Mouse (Mus musculus): Measurements from ENCODE around the gene Casp3. TPM values are rescaled to one million over a fixed set of nuclear protein-coding genes. Genes with fewer than 3 reads are reported as not detected.
A peak's percentile ranks its signal among the peaks of the same experiment; 100 is the strongest.

The Casp3 gene
- polyA plus RNA-seq, 1 experiment, result 26.1 TPM

- TF ChIP-seq CTCF (IDR thresholded peaks at IDR 0.05; ENCODE audit: control insufficient read depth, insufficient read depth, low read length), result peak; percentile 76
- TF ChIP-seq POLR2A (IDR thresholded peaks at IDR 0.05; ENCODE audit: borderline replicate concordance, control insufficient read depth, low read depth, low read length), result no peak
- no peak overlapping the region for H3K4me3 ChIP-seq (replicated peaks; ENCODE audit: control insufficient read depth, low read depth, low read length)
- H3K4me1 ChIP-seq (ENCODE audit: control insufficient read depth, insufficient read depth, low read length), result no peaks in the 10 kb centered on the region
- H3K27ac ChIP-seq (ENCODE audit: control insufficient read depth, insufficient read depth, low read depth, low read length, poor library complexity), result no peak overlapping the region
- 0% methylated on average over 2 of the region's 2 CpGs for WGBS
Observed at GRCm38 (mm10) chr8:46671496-46671895, 54.4 kb downstream of the Casp3 start.

GRCm38 (mm10) chr8:46680671-46681365, 63.7 kb downstream of the Casp3 start:
- no peak overlapping the region for H3K27ac ChIP-seq (ENCODE audit: control insufficient read depth, insufficient read depth, low read depth, low read length, poor library complexity)
- H3K4me3 ChIP-seq (replicated peaks; ENCODE audit: control insufficient read depth, low read depth, low read length), result no peak overlapping the region
- no peaks in the 10 kb centered on the region for H3K4me1 ChIP-seq (ENCODE audit: control insufficient read depth, insufficient read depth, low read length)
- TF ChIP-seq CTCF (IDR thresholded peaks at IDR 0.05; ENCODE audit: control insufficient read depth, insufficient read depth, low read length), result no peak
- TF ChIP-seq POLR2A (IDR thresholded peaks at IDR 0.05; ENCODE audit: borderline replicate concordance, control insufficient read depth, low read depth, low read length), result no peak
- WGBS, result 48% methylated on average over 5 of the region's 5 CpGs

GRCm38 (mm10) chr8:46686664-46687336, 69.7 kb downstream of the Casp3 start:
- Histone ChIP-seq H3K27ac (ENCODE audit: control insufficient read depth, insufficient read depth, low read depth, low read length, poor library complexity) (peak overlapping the region; percentile 25), H3K4me3 (replicated peaks; ENCODE audit: control insufficient read depth, low read depth, low read length) (peak overlapping the region; percentile 66), H3K4me1 (ENCODE audit: control insufficient read depth, insufficient read depth, low read length) (no peaks in the 10 kb centered on the region; the same call in 1 of the 2 replicates)
- TF ChIP-seq POLR2A (IDR thresholded peaks at IDR 0.05; ENCODE audit: borderline replicate concordance, control insufficient read depth, low read depth, low read length) (no peak), CTCF (IDR thresholded peaks at IDR 0.05; ENCODE audit: control insufficient read depth, insufficient read depth, low read length) (no peak)
- WGBS, result under 1% methylated on average over 19 of the region's 19 CpGs

Other genes starting within 250 kb of the Casp3 start
- 39.8 and 45.2 TPM in 2 replicates for gene Acsl1, start 146.3 kb upstream of the Casp3 start, polyA plus RNA-seq (2011; ENCODE audit: insufficient read depth, insufficient read length, low replicate concordance, missing spikeins)
- gene Cenpu, start 65.3 kb upstream of the Casp3 start, polyA plus RNA-seq (2011; ENCODE audit: insufficient read depth, insufficient read length, low replicate concordance, missing spikeins), result 14.2 and 18.7 TPM in 2 replicates
- 7.6 and 10.7 TPM in 2 replicates for gene Primpol, start 79 bp upstream of the Casp3 start, polyA plus RNA-seq (2011; ENCODE audit: insufficient read depth, insufficient read length, low replicate concordance, missing spikeins)
- 55.3 and 63.2 TPM in 2 replicates for gene Irf2, start 122.4 kb downstream of the Casp3 start, polyA plus RNA-seq (2011; ENCODE audit: insufficient read depth, insufficient read length, low replicate concordance, missing spikeins)